Mouse (Mus musculus) retina, embryonic 14.5 days (tissue): Measurements from ENCODE around the gene Rpa2.

Experiments used
- DNase-seq: peaks from one replicate; pipeline ENCODE4 v3.0.0-alpha.2; 2015; ENCODE audit warnings: low spot score

Gene Rpa2

DNA sequence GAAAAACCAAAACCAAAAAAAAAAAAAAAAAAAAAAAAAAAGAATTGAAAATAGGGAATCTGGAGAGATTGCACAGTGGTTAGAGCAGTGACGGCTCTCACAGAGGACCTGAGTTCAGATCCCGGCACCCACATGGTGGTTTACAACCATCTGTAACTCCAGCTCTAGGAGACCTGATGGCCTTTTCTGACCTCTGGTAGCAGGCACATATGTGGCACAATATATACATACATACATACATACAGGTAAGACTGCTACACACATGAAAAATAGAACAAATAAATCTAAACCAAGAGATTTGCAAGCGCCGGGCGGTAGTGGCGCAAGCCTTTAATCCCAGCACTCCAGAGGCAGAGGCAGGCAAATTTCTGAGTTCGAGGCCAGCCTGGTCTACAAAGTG lies 35.7 kb downstream of the Rpa2 start:
- DNase-seq: no peak

DNA sequence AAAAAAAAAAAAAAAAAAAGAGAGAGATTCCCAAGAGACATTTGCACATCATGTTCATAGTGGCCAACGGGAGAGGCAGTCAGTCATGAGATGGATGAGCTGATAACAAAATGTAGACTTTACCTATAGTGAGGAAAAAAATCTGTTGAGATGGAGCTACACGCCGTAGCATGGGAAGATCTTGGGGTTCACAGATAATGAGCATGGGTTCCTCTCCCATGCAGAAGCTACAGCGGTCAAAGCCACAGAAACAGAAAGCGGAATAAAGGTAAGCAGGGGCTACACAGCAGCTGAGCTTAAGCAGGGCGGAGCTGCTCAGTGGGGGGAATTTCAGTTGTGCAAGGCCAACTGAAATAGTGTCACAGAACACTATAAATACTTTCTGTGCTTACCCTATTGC lies 36.2 kb downstream of the Rpa2 start:
- DNase-seq: no peak

DNA sequence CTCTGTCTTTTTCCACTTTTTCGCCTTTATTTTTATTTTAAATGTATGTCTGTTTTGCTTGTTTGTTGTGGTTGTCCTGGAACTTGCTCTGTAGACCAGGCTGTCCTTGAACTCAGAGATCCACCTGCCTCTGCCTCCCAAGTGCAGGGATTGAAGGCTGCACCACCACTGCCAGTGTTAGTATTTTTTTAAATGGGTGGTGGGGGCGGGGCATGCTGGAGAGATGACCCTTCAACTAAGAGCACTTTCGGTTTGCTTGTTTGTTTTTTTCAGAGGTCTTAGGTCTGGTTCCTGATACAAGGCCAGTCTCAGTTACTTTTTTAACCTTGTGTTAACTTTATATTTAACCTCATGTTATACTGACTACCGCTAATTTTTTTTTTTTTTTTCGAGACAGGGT lies 37.0 kb downstream of the Rpa2 start:
- DNase-seq: no peak

DNA sequence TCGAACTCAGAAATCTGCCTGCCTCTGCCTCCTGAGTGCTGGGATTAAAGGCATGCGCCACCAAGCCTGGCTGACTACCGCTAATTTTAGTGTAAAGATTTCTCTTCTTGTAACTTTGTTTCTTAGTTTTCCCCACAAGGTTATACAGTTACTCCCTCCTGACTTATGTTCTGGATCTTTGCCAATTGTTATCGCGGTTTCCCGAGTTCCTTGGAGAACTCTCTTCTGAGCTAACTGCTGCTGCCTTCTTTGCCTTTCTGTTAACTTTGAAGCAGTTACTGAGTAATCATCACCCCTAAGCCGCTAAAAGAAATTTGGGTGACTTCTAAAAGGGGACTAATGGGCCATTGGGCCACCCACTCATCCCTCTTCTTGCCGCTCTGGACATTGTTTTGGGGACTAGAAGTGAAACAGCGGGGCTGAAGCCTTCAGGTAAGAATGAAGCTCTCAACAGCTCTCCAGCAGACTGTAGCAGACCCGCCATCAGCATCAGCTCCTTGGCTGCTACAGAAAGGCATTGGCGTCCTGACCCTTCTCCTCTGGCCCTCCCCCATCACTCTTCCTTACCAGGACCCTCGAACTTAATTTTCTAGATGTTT lies 37.6 kb downstream of the Rpa2 start:
- no peak for DNase-seq

DNA sequence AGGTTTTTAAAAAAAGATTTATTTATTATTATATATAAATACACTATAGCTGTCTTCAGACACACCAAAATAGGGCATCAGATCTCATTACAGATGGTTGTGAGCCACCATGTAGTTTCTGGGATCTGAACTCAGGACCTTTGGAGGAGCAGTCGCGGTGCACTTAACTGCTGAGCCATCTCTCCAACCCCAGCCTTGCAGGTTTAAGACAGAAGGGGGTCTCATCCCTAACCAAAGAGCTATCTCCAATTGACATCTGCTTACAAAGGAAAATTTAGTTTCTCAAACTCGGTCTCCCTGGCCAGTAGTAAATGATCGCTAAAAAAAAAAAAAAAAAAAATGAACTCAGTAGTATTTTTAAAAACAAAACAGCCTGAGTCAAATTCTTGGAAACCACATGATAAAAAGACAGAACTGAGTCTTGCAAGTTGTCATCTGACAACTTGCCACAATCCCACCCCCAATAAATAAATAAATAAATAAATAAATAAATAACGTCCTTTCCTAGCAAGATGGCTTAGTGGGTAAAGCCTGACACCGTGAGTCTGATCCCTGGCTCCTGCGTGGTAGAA lies 38.6 kb downstream of the Rpa2 start:
- no peak for DNase-seq

DNA sequence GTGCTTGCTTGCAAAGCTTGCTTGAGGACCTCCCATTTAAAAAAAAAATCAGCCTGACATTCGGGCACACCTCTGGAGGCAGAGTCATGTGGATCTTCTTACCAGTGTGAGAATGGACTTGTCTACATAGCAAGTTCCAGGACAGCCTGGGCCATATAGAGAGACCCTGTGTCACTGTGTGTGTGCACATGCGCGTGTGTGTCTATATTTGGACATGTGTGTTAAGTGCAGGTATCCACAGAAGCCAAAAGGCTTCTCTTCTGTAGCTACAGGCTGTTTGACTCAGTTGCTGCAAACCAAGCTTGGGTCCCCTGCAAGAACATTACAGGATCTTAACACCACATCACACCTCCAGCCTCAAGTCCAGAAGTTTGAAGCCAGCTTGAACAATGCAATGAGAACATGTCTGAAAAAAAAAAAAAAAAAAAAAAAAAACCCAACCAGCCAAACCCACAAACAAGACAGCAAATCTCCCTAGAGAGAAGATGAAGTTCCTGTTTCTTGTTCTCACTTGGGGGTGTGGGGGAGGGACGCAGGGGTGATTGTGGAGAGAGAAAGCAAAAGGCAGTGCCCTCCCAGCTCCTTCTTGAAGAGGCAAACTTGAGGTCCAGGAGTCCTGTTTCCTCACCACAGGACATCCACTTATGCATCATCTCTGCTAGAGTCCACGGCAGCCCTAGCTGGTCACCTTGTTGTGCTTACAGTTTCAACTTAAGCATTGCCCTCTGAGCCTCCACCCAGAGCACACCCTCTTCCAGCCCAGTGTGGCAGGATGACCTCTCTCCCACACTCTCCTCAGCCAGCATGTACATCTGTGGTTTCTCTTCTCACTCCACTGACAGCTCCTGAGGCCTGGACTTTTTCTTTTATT lies 39.9 kb downstream of the Rpa2 start:
- DNase-seq: no peak

DNA sequence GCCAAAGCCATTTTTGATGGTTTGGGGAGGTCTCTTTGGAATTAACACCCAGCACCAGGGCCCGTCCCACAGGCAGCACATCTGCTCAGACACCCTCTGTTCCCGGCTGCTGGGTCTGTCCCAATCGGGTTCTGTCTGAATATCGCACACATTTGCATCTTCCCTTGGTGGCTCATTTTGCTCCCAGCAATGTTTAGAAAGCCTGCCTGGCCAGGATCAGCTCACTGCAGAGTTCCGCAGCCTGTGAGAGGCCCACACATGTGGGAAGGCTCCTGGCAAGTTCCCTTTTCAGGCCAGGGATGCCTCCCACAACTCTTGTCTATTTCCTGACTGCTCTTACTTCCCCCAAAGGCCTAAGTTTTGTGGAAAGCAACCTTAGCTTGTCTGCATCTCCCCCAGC lies 41.5 kb downstream of the Rpa2 start:
- DNase-seq: no peak

DNA sequence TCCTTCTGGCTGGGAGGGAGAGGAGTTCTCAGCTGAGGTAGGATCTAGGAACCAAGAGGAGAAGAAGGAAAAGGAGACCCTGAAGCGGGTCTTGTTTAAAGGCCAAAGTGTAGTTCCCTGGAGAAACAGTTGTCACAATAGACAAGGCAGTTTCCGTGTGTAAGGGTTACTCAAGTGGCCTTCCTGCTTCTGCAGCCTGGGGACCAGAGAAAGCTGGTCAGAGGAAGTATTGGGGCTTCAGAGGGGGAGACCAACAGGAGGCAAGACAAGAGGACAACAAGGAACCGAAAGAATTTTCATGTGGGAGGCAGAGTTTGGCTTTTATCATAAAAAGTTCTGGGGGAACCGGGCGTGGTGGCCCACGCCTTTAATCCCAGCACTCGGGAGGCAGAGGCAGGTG lies 48.3 kb downstream of the Rpa2 start:
- no peak for DNase-seq

DNA sequence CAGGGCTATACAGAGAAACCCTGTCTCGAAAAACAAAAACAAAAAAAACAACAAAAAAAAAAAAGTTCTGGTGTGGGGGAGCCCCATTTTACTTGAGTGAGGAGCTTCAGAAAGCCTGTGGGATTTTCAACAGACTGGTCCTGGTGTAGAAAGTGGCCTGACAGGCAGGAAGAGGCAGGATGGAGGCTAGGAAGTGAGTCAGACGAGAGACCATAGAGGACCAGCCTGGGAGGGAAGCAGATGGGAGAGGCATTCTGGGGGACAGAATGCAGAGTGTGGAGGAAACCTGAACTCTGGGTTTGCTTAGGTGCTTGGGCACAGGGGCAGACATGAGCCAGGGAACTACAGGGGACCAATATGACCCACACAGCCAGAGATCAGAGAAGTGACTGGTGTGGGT lies 48.7 kb downstream of the Rpa2 start:
- DNase-seq: no peak

DNA sequence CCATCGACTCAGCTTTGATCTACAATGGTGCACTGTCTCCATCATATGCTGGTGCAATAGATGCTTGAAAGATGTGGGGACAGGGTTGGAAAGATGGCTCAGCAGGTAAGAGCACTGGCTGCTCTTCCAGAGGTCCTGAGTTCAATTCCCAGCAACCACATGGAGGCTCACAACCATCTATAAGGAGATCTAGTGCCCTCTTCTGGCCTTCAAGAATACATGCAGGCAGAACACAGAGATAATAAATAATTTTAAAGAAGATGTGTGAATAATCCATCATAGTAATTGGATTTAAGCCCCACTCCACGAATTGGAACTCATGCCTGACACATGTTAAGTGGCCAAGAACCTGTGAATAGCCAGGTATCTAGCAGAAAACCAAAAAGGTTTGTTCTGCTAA lies 50.3 kb downstream of the Rpa2 start:
- no peak for DNase-seq

DNA sequence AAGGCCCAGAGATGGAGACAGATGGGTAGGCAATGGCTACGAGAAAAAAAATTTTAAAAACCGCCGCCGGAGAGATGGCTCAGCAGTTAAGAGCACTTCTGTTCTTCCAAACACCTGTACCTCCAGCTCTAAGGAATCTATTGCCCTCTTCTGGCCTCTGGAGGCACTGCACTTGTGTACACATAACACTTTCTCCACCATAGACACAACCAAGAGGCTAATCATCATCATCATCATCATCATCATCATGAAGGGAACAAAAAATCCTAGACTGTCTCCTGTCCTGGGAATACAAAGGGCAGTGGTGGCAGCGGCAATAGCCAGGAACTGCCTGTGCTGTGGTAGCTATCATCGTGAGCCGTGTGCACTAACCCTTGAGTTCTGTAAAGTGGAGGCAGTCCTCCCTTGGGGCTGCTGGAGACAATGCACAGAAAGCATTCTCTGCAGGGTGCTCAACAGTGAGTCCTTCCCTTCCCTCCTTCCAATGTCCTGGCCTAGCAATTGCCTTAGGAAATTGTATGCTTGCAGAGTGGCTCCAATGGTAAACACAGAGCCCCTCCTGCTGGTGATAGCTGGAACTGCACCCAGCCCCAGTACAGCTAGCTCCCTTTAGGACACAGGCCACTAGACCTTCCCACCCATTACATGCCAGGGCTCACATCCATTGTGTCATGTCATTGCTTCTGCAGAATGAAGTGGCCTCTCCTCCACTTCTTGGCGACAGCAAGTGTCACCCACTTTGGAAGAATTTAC lies 55.7 kb downstream of the Rpa2 start:
- DNase-seq: peak; percentile 72
